ENCODE assay signal across 8 mouse cellular contexts in the genomic region with DNA sequence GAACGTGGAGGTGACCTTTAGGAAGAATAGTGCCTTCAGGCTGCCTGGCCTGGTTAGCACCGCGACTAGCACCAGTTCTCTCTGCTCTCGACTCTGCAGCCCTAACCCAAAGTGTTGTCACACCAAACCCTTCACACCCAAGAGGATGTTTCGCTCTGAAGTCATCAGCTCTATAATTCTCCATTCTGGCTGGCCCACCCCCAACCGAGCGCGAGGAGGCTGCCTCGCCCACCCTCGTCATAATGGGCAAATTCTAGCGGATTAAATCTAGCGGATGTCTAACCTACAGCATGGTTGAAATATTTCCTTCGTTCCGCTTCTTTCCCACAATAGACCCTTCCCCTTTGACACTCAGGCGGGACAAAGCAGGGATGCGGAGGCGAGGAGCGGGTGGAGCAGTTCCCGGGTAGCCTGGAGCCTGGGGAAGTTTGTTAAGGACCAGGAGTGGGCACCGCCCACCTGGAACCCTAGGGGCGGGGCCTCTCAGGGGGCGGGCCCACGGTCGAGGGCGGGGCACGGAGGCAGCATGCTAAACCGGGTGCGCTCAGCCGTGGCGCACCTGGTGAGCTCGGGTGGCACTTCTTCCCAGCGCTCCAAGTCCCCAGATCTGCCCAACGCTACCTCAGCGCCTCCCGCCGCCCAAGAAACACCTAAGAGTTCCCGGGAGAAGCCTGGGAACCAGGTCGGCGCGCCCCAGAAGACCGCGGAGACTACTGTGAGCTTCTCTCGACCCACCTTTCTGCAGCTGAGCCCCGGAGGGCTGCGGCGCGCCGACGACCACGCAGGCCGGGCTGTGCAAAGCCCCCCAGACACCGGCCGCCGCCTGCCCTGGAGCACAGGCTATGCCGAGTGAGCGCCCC. TPM values are rescaled to one million over a fixed set of nuclear protein-coding genes. Genes with fewer than 3 reads are reported as not detected.
DNase-seq lines count a peak whose midpoint lies in the region; ATAC-seq lines count a peak whose summit lies in the region.

A gene (plus strand): TSS at position 496 of the 860 bp plus-strand sequence.

- no peaks in the 10 kb centered on the region for H3K9me3 ChIP-seq in embryonic facial prominence, embryonic 11.5 days (replicated peaks; ENCODE audit: control insufficient read depth, low read length)
- H3K9me3 ChIP-seq in heart, embryonic 11.5 days (replicated peaks; ENCODE audit: control insufficient read depth, low read length) = no peaks in the 10 kb centered on the region
- no peaks in the 10 kb centered on the region for H3K9me3 ChIP-seq in kidney, embryonic 14.5 days (ENCODE audit: control insufficient read depth, low read length)

- peak within 1 kb of the TSS; percentile 44 for H3K4me3 ChIP-seq in embryonic facial prominence, embryonic 11.5 days (ENCODE audit: low read depth, low read length)
- peak within 1 kb of the TSS; percentile 72 for H3K4me3 ChIP-seq in heart, embryonic 11.5 days (ENCODE audit: low read depth, low read length)
- peak within 1 kb of the TSS; percentile 54 for H3K4me3 ChIP-seq in kidney, embryonic 14.5 days (ENCODE audit: low read length)

- peaks cover 56% of the 10 kb centered on the region for H3K27me3 ChIP-seq in embryonic facial prominence, embryonic 11.5 days (ENCODE audit: control insufficient read depth, insufficient read depth, low read length)
- H3K27me3 ChIP-seq in heart, embryonic 11.5 days (ENCODE audit: control insufficient read depth, insufficient read depth, low read length) = peaks cover 46% of the 10 kb centered on the region
- H3K27me3 ChIP-seq in kidney, embryonic 14.5 days (ENCODE audit: control insufficient read depth, insufficient read depth, low read length) = peaks cover 47% of the 10 kb centered on the region

- peak; percentile 47; the same call in 1 of the 2 replicates for ATAC-seq in embryonic facial prominence, embryonic 11.5 days (replicated peaks; ENCODE audit: insufficient number of reproducible peaks, low FRiP score, low TSS enrichment, low read depth)
- ATAC-seq in heart, embryonic 11.5 days (replicated peaks; ENCODE audit: insufficient number of reproducible peaks, low FRiP score, low TSS enrichment) = peak; percentile 53
- ATAC-seq in kidney, embryonic 14.5 days (ENCODE audit: low FRiP score, low TSS enrichment) = peak; percentile 71

- DNase-seq in urinary bladder, postnatal 14 days (ENCODE audit: low spot score) = peak; percentile 77
- DNase-seq in urinary bladder, postnatal 10 days (ENCODE audit: low spot score) = no peak
- DNase-seq in embryonic facial prominence, embryonic 11.5 days (ENCODE audit: low spot score) = peak; percentile 75
- peak; percentile 80 for DNase-seq in lung, postnatal 14 days
- peak; percentile 83 for DNase-seq in skeletal muscle tissue, adult 2 months (ENCODE audit: low read depth, low spot score)
- DNase-seq in layer of hippocampus, postnatal 14 days (ENCODE audit: low spot score in 2 of 2) = no peak

- 1% methylated on average over 56 of the region's 56 CpGs for WGBS in embryonic facial prominence, embryonic 11.5 days
- under 1% methylated on average over 56 of the region's 56 CpGs for WGBS in heart, embryonic 11.5 days (ENCODE audit: insufficient replicate concordance)
- WGBS in kidney, embryonic 14.5 days = under 1% methylated on average over 56 of the region's 56 CpGs

- H3K27ac ChIP-seq in embryonic facial prominence, embryonic 11.5 days (replicated peaks; ENCODE audit: low read depth, low read length) = no peak within 1 kb of the TSS
- H3K27ac ChIP-seq in heart, embryonic 11.5 days (ENCODE audit: low read depth, low read length) = peak within 1 kb of the TSS; percentile 76
- H3K27ac ChIP-seq in kidney, embryonic 14.5 days (ENCODE audit: low read depth, low read length) = no peak within 1 kb of the TSS

- H3K4me2 ChIP-seq in embryonic facial prominence, embryonic 11.5 days (ENCODE audit: low read depth, low read length) = peak within 1 kb of the TSS; percentile 91
- H3K4me2 ChIP-seq in heart, embryonic 11.5 days = peak within 1 kb of the TSS; percentile 100
- peak within 1 kb of the TSS; percentile 98 for H3K4me2 ChIP-seq in kidney, embryonic 14.5 days (replicated peaks; ENCODE audit: low read depth, low read length)

- H3K36me3 ChIP-seq in embryonic facial prominence, embryonic 11.5 days (replicated peaks; ENCODE audit: control insufficient read depth, insufficient read depth, low read depth, low read length) = no peaks in the 10 kb centered on the region
- H3K36me3 ChIP-seq in heart, embryonic 11.5 days (ENCODE audit: control insufficient read depth, insufficient read depth, low read length) = no peaks in the 10 kb centered on the region
- H3K36me3 ChIP-seq in kidney, embryonic 14.5 days (ENCODE audit: control insufficient read depth, insufficient read depth, low read length) = no peaks in the 10 kb centered on the region

- peak within 1 kb of the TSS; percentile 23; the same call in 1 of the 2 replicates for H3K9ac ChIP-seq in embryonic facial prominence, embryonic 11.5 days (replicated peaks; ENCODE audit: low read length)
- peak within 1 kb of the TSS; percentile 80 for H3K9ac ChIP-seq in heart, embryonic 11.5 days (ENCODE audit: low read depth, low read length)
- H3K9ac ChIP-seq in kidney, embryonic 14.5 days (ENCODE audit: low read depth, low read length) = peak within 1 kb of the TSS; percentile 64

- H3K4me1 ChIP-seq in embryonic facial prominence, embryonic 11.5 days (ENCODE audit: control insufficient read depth, insufficient read depth, low read length) = peaks cover 4% of the 10 kb centered on the region
- H3K4me1 ChIP-seq in heart, embryonic 11.5 days (ENCODE audit: control insufficient read depth, insufficient read depth, low read length) = peaks cover 20% of the 10 kb centered on the region
- peaks cover 10% of the 10 kb centered on the region; the same call in 1 of the 2 replicates for H3K4me1 ChIP-seq in kidney, embryonic 14.5 days (ENCODE audit: control insufficient read depth, insufficient read depth, low read length)

RNA-seq across cellular contexts. Expression of the gene that starts here (rescaled TPM):
- polyA plus RNA-seq in embryonic facial prominence, embryonic 11.5 days (2014; fragmentation: Nextera tagmentation; extraction: Ambion mirVana) = 1.2 and 2.1 TPM in 2 replicates
- 23.5 and 36.9 TPM in 2 replicates for polyA plus RNA-seq in heart, embryonic 11.5 days (2014; fragmentation: Nextera tagmentation; extraction: Ambion mirVana)
- 3.5 and 5.3 TPM in 2 replicates for polyA plus RNA-seq in kidney, embryonic 14.5 days (2014; fragmentation: Nextera tagmentation; extraction: Ambion mirVana)
- total RNA-seq in layer of hippocampus, postnatal 14 days (2021) = 1 to 10 TPM in 1 of 2 experiments, under 1 TPM in 1; 0.81 to 2.7 TPM

Comparison
In these comparisons a context has a peak if more than half of its experiments do, and no peak if none do; other contexts are left out.
1. DNase-seq: peak in urinary bladder, postnatal 14 days (single experiment), embryonic facial prominence, embryonic 11.5 days (single experiment), lung, postnatal 14 days (single experiment) and skeletal muscle tissue, adult 2 months (single experiment); none in urinary bladder, postnatal 10 days (single experiment) and layer of hippocampus, postnatal 14 days (0 of 2).
2. H3K9ac ChIP-seq: peak in every context shown above with its lines; median percentile 80 in heart, embryonic 11.5 days; 64 in kidney, embryonic 14.5 days; 23 in embryonic facial prominence, embryonic 11.5 days.
3. Peak in every context shown above with its lines, with median percentiles within 50 percentile points of each other: ATAC-seq, H3K4me2 ChIP-seq and H3K4me3 ChIP-seq.